Mouse (Mus musculus): ENCODE measurements around the gene Jmjd1c. TPM values are rescaled to one million over a fixed set of nuclear protein-coding genes. Genes with fewer than 3 reads are reported as not detected.

The Jmjd1c gene
- total and polyA plus RNA-seq, 2 experiments from 2014 or later = 45.1 to 63.8 TPM

- TF ChIP-seq CTCF (IDR thresholded peaks at IDR 0.05) = no peak
- Histone ChIP-seq H3K27me3 (ENCODE audit: insufficient read depth, low read length) (no peaks in the 10 kb centered on the region), H3K27ac (ENCODE audit: low read depth, low read length) (no peak overlapping the region), H3K9me3 (ENCODE audit: low read length) (no peaks in the 10 kb centered on the region), H3K9ac (replicated peaks; ENCODE audit: low read length, poor library complexity, severe bottlenecking) (no peak overlapping the region), H3K4me2 (ENCODE audit: low read depth, low read length, poor library complexity, severe bottlenecking) (no peak overlapping the region), H3K4me3 (ENCODE audit: low read depth, low read length) (no peak overlapping the region), H3K4me1 (ENCODE audit: insufficient read depth, low read length) (no peaks in the 10 kb centered on the region), H3K36me3 (ENCODE audit: insufficient read depth, low read length) (no peaks in the 10 kb centered on the region)
- 81% methylated on average over 5 of the region's 5 CpGs for WGBS
- DNase-seq (ENCODE audit: low spot score) (no peak), ATAC-seq (ENCODE audit: low FRiP score) (no peak)
Measured at GRCm38 (mm10) chr10:67180799-67181198, 84.9 kb downstream of the Jmjd1c start.

GRCm38 (mm10) chr10:67182651-67183050 is 86.7 kb downstream of the Jmjd1c start:
- ATAC-seq (ENCODE audit: low FRiP score) = no peak
- H3K4me3 ChIP-seq (ENCODE audit: low read depth, low read length) = no peak overlapping the region
- 70% methylated on average over 3 of the region's 3 CpGs for WGBS
- H3K27ac ChIP-seq (ENCODE audit: low read depth, low read length) = no peak overlapping the region
- H3K9me3 ChIP-seq (ENCODE audit: low read length) = no peaks in the 10 kb centered on the region
- DNase-seq (ENCODE audit: low spot score) = no peak
- no peaks in the 10 kb centered on the region for H3K27me3 ChIP-seq (ENCODE audit: insufficient read depth, low read length)
- no peak overlapping the region for H3K9ac ChIP-seq (replicated peaks; ENCODE audit: low read length, poor library complexity, severe bottlenecking)
- no peaks in the 10 kb centered on the region for H3K4me1 ChIP-seq (ENCODE audit: insufficient read depth, low read length)
- no peak overlapping the region for H3K4me2 ChIP-seq (ENCODE audit: low read depth, low read length, poor library complexity, severe bottlenecking)
- H3K36me3 ChIP-seq (ENCODE audit: insufficient read depth, low read length) = no peaks in the 10 kb centered on the region
- TF ChIP-seq CTCF (IDR thresholded peaks at IDR 0.05) = no peak

GRCm38 (mm10) chr10:67183086-67183485 is 87.2 kb downstream of the Jmjd1c start:
- no peaks in the 10 kb centered on the region for H3K36me3 ChIP-seq (ENCODE audit: insufficient read depth, low read length)
- no peaks in the 10 kb centered on the region for H3K9me3 ChIP-seq (ENCODE audit: low read length)
- H3K27me3 ChIP-seq (ENCODE audit: insufficient read depth, low read length) = no peaks in the 10 kb centered on the region
- DNase-seq (ENCODE audit: low spot score) (no peak), ATAC-seq (ENCODE audit: low FRiP score) (no peak)
- H3K4me1 ChIP-seq (ENCODE audit: insufficient read depth, low read length) = no peaks in the 10 kb centered on the region
- H3K27ac ChIP-seq (ENCODE audit: low read depth, low read length) = no peak overlapping the region
- H3K4me3 ChIP-seq (ENCODE audit: low read depth, low read length) = no peak overlapping the region
- TF ChIP-seq CTCF (IDR thresholded peaks at IDR 0.05) = no peak
- no peak overlapping the region for H3K4me2 ChIP-seq (ENCODE audit: low read depth, low read length, poor library complexity, severe bottlenecking)
- 81% methylated on average over 1 of the region's 1 CpGs for WGBS
- H3K9ac ChIP-seq (replicated peaks; ENCODE audit: low read length, poor library complexity, severe bottlenecking) = no peak overlapping the region

GRCm38 (mm10) chr10:67184441-67185070 is 88.6 kb downstream of the Jmjd1c start:
- Histone ChIP-seq H3K9me3 (ENCODE audit: low read length) (no peaks in the 10 kb centered on the region), H3K4me2 (ENCODE audit: low read depth, low read length, poor library complexity, severe bottlenecking) (no peak overlapping the region), H3K9ac (replicated peaks; ENCODE audit: low read length, poor library complexity, severe bottlenecking) (no peak overlapping the region), H3K27me3 (ENCODE audit: insufficient read depth, low read length) (no peaks in the 10 kb centered on the region), H3K4me3 (ENCODE audit: low read depth, low read length) (no peak overlapping the region), H3K36me3 (ENCODE audit: insufficient read depth, low read length) (no peaks in the 10 kb centered on the region), H3K27ac (ENCODE audit: low read depth, low read length) (no peak overlapping the region), H3K4me1 (ENCODE audit: insufficient read depth, low read length) (peaks cover 4% of the 10 kb centered on the region; the same call in 1 of the 2 replicates)
- WGBS = 59% methylated on average over 3 of the region's 3 CpGs
- ATAC-seq (ENCODE audit: low FRiP score) (no peak), DNase-seq (ENCODE audit: low spot score) (no peak)
- TF ChIP-seq CTCF (IDR thresholded peaks at IDR 0.05) = no peak

GRCm38 (mm10) chr10:67185491-67186081 is 89.7 kb downstream of the Jmjd1c start:
- no peaks in the 10 kb centered on the region for H3K36me3 ChIP-seq (ENCODE audit: insufficient read depth, low read length)
- peak overlapping the region; percentile 60 for H3K9ac ChIP-seq (replicated peaks; ENCODE audit: low read length, poor library complexity, severe bottlenecking)
- peak overlapping the region; percentile 84 for H3K27ac ChIP-seq (ENCODE audit: low read depth, low read length)
- peaks cover 4% of the 10 kb centered on the region; the same call in 1 of the 2 replicates for H3K4me1 ChIP-seq (ENCODE audit: insufficient read depth, low read length)
- peak overlapping the region; percentile 44 for H3K4me3 ChIP-seq (ENCODE audit: low read depth, low read length)
- DNase-seq (ENCODE audit: low spot score) = peak; percentile 92
- peak overlapping the region; percentile 63 for H3K4me2 ChIP-seq (ENCODE audit: low read depth, low read length, poor library complexity, severe bottlenecking)
- no peaks in the 10 kb centered on the region for H3K9me3 ChIP-seq (ENCODE audit: low read length)
- no peaks in the 10 kb centered on the region for H3K27me3 ChIP-seq (ENCODE audit: insufficient read depth, low read length)
- TF ChIP-seq CTCF (IDR thresholded peaks at IDR 0.05) = peak; percentile 21; the same call in 1 of the 2 replicates
- under 1% methylated on average over 23 of the region's 23 CpGs for WGBS
- peak; percentile 90 for ATAC-seq (ENCODE audit: low FRiP score)

- Histone ChIP-seq H3K9ac (replicated peaks; ENCODE audit: low read length, poor library complexity, severe bottlenecking) (no peak overlapping the region), H3K4me3 (ENCODE audit: low read depth, low read length) (peak overlapping the region; percentile 44), H3K4me1 (ENCODE audit: insufficient read depth, low read length) (peaks cover 4% of the 10 kb centered on the region; the same call in 1 of the 2 replicates), H3K36me3 (ENCODE audit: insufficient read depth, low read length) (no peaks in the 10 kb centered on the region), H3K27me3 (ENCODE audit: insufficient read depth, low read length) (no peaks in the 10 kb centered on the region), H3K9me3 (ENCODE audit: low read length) (no peaks in the 10 kb centered on the region), H3K27ac (ENCODE audit: low read depth, low read length) (no peak overlapping the region), H3K4me2 (ENCODE audit: low read depth, low read length, poor library complexity, severe bottlenecking) (peak overlapping the region; percentile 63)
- ATAC-seq (ENCODE audit: low FRiP score) (no peak), DNase-seq (ENCODE audit: low spot score) (no peak)
- TF ChIP-seq CTCF (IDR thresholded peaks at IDR 0.05) = no peak
Measured at GRCm38 (mm10) chr10:67186489-67186888, 90.6 kb downstream of the Jmjd1c start.

Data from midbrain, postnatal 0 days (tissue).